20 mouse cellular contexts compared by ENCODE assay signal in the genomic region with DNA sequence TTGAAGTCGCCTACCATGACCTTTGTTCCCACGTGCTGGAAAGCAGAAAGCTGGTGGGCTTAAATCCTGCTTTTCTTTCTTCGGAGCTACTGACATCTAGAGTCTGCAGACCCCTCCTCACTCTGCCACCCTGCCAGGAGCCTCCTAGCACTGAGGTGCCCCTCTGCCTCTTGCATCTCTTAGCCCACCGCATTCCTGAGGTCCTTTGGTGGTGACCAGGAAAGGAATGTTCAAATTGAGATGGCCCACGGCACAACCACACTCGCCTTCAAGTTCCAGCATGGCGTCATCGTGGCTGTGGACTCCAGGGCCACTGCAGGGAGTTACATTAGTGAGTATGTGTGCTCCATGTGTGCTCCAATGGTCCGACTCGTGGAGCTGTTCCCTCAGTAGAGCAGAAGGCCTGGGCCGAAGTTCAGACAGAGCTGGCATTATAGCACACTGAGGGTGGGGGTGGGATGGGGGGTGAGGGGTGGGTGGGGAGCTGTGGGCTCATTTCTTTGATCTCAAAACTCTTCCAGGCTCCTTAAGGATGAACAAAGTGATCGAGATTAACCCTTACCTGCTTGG. TPM values are rescaled to one million over a fixed set of nuclear protein-coding genes. Genes with fewer than 3 reads are reported as not detected.
DNase-seq lines count a peak whose midpoint lies in the region; ATAC-seq and TF ChIP-seq lines count a peak whose summit lies in the region.
"Had no signal": no experiment of that assay in that cellular context is flagged by ENCODE, and none has a peak within 500 bp of the region (broad histone marks: within the 10 kb centered on the region; RNA-seq: fewer than 3 reads in every experiment).

No protein-coding gene starts in this region.

- H3K36me3 ChIP-seq in kidney, embryonic 15.5 days: no peaks in the 10 kb centered on the region
- no peaks in the 10 kb centered on the region for H3K36me3 ChIP-seq in kidney, embryonic 14.5 days (ENCODE audit: control insufficient read depth, insufficient read depth, low read length)
- peaks cover 19% of the 10 kb centered on the region for H3K36me3 ChIP-seq in spleen, adult 2 months (ENCODE audit: control insufficient read depth, insufficient read depth, low read length)
- H3K36me3 ChIP-seq in stomach, postnatal 0 days (ENCODE audit: control insufficient read depth, insufficient read depth, low read length): no peaks in the 10 kb centered on the region
- H3K36me3 ChIP-seq: embryonic facial prominence, embryonic 10.5 days; forebrain, embryonic 15.5 days; heart, embryonic 13.5 days; hindbrain, embryonic 15.5 days; limb, embryonic 13.5 days had no signal

- no peak overlapping the region for H3K4me3 ChIP-seq in kidney, embryonic 15.5 days (replicated peaks)
- H3K4me3 ChIP-seq in kidney, embryonic 14.5 days (ENCODE audit: low read length): no peak overlapping the region
- H3K4me3 ChIP-seq in spleen, adult 2 months (ENCODE audit: extremely low read depth, insufficient read depth, insufficient read length): peak overlapping the region; percentile 89
- peak overlapping the region; percentile 40; the same call in 1 of the 2 replicates for H3K4me3 ChIP-seq in cortical plate, adult 2 months (ENCODE audit: insufficient read depth, low read length)
- 0 out of 2 replicates have a peak overlapping the region, but pooled peaks have one; percentile 50 for H3K4me3 ChIP-seq in stomach, postnatal 0 days (ENCODE audit: low read depth, low read length)

- no peak overlapping the region for H3K27ac ChIP-seq in kidney, embryonic 15.5 days
- no peak overlapping the region for H3K27ac ChIP-seq in kidney, embryonic 14.5 days (ENCODE audit: low read depth, low read length)
- H3K27ac ChIP-seq in spleen, adult 2 months (ENCODE audit: insufficient read depth, low read length): peak overlapping the region; percentile 91
- no peak overlapping the region for H3K27ac ChIP-seq in cortical plate, adult 2 months (ENCODE audit: insufficient read depth, low read length)
- no peak overlapping the region for H3K27ac ChIP-seq in stomach, postnatal 0 days (replicated peaks)
- H3K27ac ChIP-seq: embryonic facial prominence, embryonic 10.5 days; forebrain, embryonic 15.5 days; heart, embryonic 13.5 days; hindbrain, embryonic 15.5 days; limb, embryonic 13.5 days had no signal

- peaks cover 69% of the 10 kb centered on the region for H3K27me3 ChIP-seq in kidney, embryonic 15.5 days
- peaks cover 59% of the 10 kb centered on the region for H3K27me3 ChIP-seq in kidney, embryonic 14.5 days (ENCODE audit: control insufficient read depth, insufficient read depth, low read length)
- no peaks in the 10 kb centered on the region for H3K27me3 ChIP-seq in spleen, adult 2 months (ENCODE audit: control insufficient read depth, insufficient read depth, low read length)
- no peaks in the 10 kb centered on the region; the same call in 1 of the 2 replicates for H3K27me3 ChIP-seq in stomach, postnatal 0 days (ENCODE audit: control insufficient read depth, insufficient read depth, low read length)

- intact Hi-C loops in left cerebral cortex, postnatal 10 days (cut with DNase I): no loop called here

- 64% methylated on average over 12 of the region's 12 CpGs for WGBS in kidney, embryonic 15.5 days
- WGBS in kidney, embryonic 14.5 days: 65% methylated on average over 12 of the region's 12 CpGs
- WGBS in spleen, adult 2 months: 28% methylated on average over 12 of the region's 12 CpGs
- 70% methylated on average over 12 of the region's 12 CpGs for WGBS in stomach, postnatal 0 days

- TF ChIP-seq EP300 in stomach, postnatal 0 days (optimal IDR thresholded peaks at IDR 0.05): no peak

- DNase-seq in spleen, adult 2 months (ENCODE audit: low read depth in 1 of 2, low spot score in 2 of 2): no peak
- DNase-seq in spleen, postnatal 14 days (ENCODE audit: low spot score in 2 of 2): no peak
- DNase-seq in stomach, postnatal 0 days (ENCODE audit: low spot score): no peak
- no peak for DNase-seq in left cerebral cortex, postnatal 10 days (ENCODE audit: extremely low spot score in 1 of 2, low spot score in 2 of 2)
- no peak for DNase-seq in cerebellum, adult 11 months
- DNase-seq: adrenal gland, postnatal 10 days; cerebellum, postnatal 10 days; gastrocnemius, postnatal 10 days; kidney, adult 8-10 months; right cerebral cortex, postnatal 25 days had no signal

- peaks cover 21% of the 10 kb centered on the region for H3K4me1 ChIP-seq in kidney, embryonic 15.5 days
- no peaks in the 10 kb centered on the region for H3K4me1 ChIP-seq in kidney, embryonic 14.5 days (ENCODE audit: control insufficient read depth, insufficient read depth, low read length)
- peaks cover 22% of the 10 kb centered on the region for H3K4me1 ChIP-seq in spleen, adult 2 months (ENCODE audit: control insufficient read depth, insufficient read depth, insufficient read length)
- no peaks in the 10 kb centered on the region; the same call in 1 of the 2 replicates for H3K4me1 ChIP-seq in cortical plate, adult 2 months (ENCODE audit: control insufficient read depth, insufficient read depth, low read length)
- H3K4me1 ChIP-seq in stomach, postnatal 0 days (replicated peaks; ENCODE audit: control insufficient read depth, insufficient read depth): no peaks in the 10 kb centered on the region

- 0 out of 2 replicates have a peak overlapping the region, but pooled peaks have one; percentile 78 for H3K4me2 ChIP-seq in kidney, embryonic 15.5 days
- no peak overlapping the region for H3K4me2 ChIP-seq in kidney, embryonic 14.5 days (replicated peaks; ENCODE audit: low read depth, low read length)
- peak overlapping the region; percentile 76; the same call in 1 of the 2 replicates for H3K4me2 ChIP-seq in stomach, postnatal 0 days (replicated peaks; ENCODE audit: low read depth)

- no peak for ATAC-seq in kidney, embryonic 15.5 days (replicated peaks; ENCODE audit: low FRiP score)
- no peak for ATAC-seq in kidney, embryonic 14.5 days (ENCODE audit: low FRiP score, low TSS enrichment)
- no peak for ATAC-seq in stomach, postnatal 0 days (ENCODE audit: low FRiP score, low TSS enrichment)
- ATAC-seq: forebrain, embryonic 15.5 days had no signal

- no peak for TF ChIP-seq POLR2A in spleen, adult 2 months (IDR thresholded peaks at IDR 0.05; ENCODE audit: low read depth, low read length)
- TF ChIP-seq POLR2A in cortical plate, adult 2 months (IDR thresholded peaks at IDR 0.05; ENCODE audit: extremely low read depth, insufficient read depth, low read length): no peak

- no peak for TF ChIP-seq CTCF in spleen, adult 2 months (IDR thresholded peaks at IDR 0.05; ENCODE audit: extremely low read depth, insufficient read depth, insufficient read length, insufficient replicate concordance)
- TF ChIP-seq CTCF in cortical plate, adult 2 months (IDR thresholded peaks at IDR 0.05; ENCODE audit: extremely low read depth, insufficient read depth, low read length): no peak
- no peak for TF ChIP-seq CTCF in stomach, postnatal 0 days (IDR thresholded peaks at IDR 0.05; ENCODE audit: low read depth)

- no peak overlapping the region for H3K9ac ChIP-seq in kidney, embryonic 15.5 days
- H3K9ac ChIP-seq in kidney, embryonic 14.5 days (ENCODE audit: low read depth, low read length): no peak overlapping the region
- H3K9ac ChIP-seq in stomach, postnatal 0 days (ENCODE audit: low read length): no peak overlapping the region
- H3K9ac ChIP-seq: forebrain, embryonic 15.5 days; hindbrain, embryonic 15.5 days had no signal

- H3K9me3 ChIP-seq in kidney, embryonic 15.5 days (replicated peaks): no peaks in the 10 kb centered on the region
- no peaks in the 10 kb centered on the region for H3K9me3 ChIP-seq in kidney, embryonic 14.5 days (ENCODE audit: control insufficient read depth, low read length)
- no peaks in the 10 kb centered on the region for H3K9me3 ChIP-seq in stomach, postnatal 0 days (ENCODE audit: control insufficient read depth, low read length)
- H3K9me3 ChIP-seq: embryonic facial prominence, embryonic 10.5 days; forebrain, embryonic 15.5 days; heart, embryonic 13.5 days; hindbrain, embryonic 15.5 days; limb, embryonic 13.5 days had no signal

RNA-seq across cellular contexts. Expression of gene Psmb8, which starts 1.6 kb away (rescaled TPM):
- 6.0 and 7.1 TPM in 2 replicates for polyA plus RNA-seq in kidney, embryonic 15.5 days (2015; fragmentation: Nextera tagmentation; extraction: Ambion mirVana)
- 4.3 and 4.8 TPM in 2 replicates for polyA plus RNA-seq in kidney, embryonic 14.5 days (2014; fragmentation: Nextera tagmentation; extraction: Ambion mirVana)
- polyA plus RNA-seq in spleen, adult 2 months (2012; rRNA removed): 260 and 307 TPM in 2 replicates
- polyA plus RNA-seq in cortical plate, adult 2 months (2012; rRNA removed): 8.7 and 10.1 TPM in 2 replicates
- polyA plus RNA-seq in stomach, postnatal 0 days (2015; fragmentation: Nextera tagmentation; extraction: Ambion mirVana): 15.5 and 16.2 TPM in 2 replicates
- 1 to 10 TPM; 1.7 TPM for total RNA-seq in left cerebral cortex, postnatal 10 days (2021)

RNA-seq across cellular contexts. Expression of gene Tap2, which starts 4.2 kb away (rescaled TPM):
- polyA plus RNA-seq in kidney, embryonic 15.5 days (2015; fragmentation: Nextera tagmentation; extraction: Ambion mirVana): 3.5 and 4.1 TPM in 2 replicates
- 1.2 and 1.8 TPM in 2 replicates for polyA plus RNA-seq in kidney, embryonic 14.5 days (2014; fragmentation: Nextera tagmentation; extraction: Ambion mirVana)
- polyA plus RNA-seq in spleen, adult 2 months (2012; rRNA removed): 83.0 and 111 TPM in 2 replicates
- 7.9 and 8.3 TPM in 2 replicates for polyA plus RNA-seq in cortical plate, adult 2 months (2012; rRNA removed)
- polyA plus RNA-seq in stomach, postnatal 0 days (2015; fragmentation: Nextera tagmentation; extraction: Ambion mirVana): 5.8 and 5.9 TPM in 2 replicates
- total RNA-seq in left cerebral cortex, postnatal 10 days (2021): 1 to 10 TPM; 2.6 to 3.0 TPM

RNA-seq across cellular contexts. Expression of gene Psmb9, which starts 11.6 kb away (rescaled TPM):
- polyA plus RNA-seq in kidney, embryonic 15.5 days (2015; fragmentation: Nextera tagmentation; extraction: Ambion mirVana): 3.0 and 3.2 TPM in 2 replicates
- 2.1 and 3.4 TPM in 2 replicates for polyA plus RNA-seq in kidney, embryonic 14.5 days (2014; fragmentation: Nextera tagmentation; extraction: Ambion mirVana)
- polyA plus RNA-seq in spleen, adult 2 months (2012; rRNA removed): 159 and 225 TPM in 2 replicates
- 3.0 and 3.8 TPM in 2 replicates for polyA plus RNA-seq in cortical plate, adult 2 months (2012; rRNA removed)
- 11.9 and 12.8 TPM in 2 replicates for polyA plus RNA-seq in stomach, postnatal 0 days (2015; fragmentation: Nextera tagmentation; extraction: Ambion mirVana)
- total RNA-seq in left cerebral cortex, postnatal 10 days (2021): 1 to 10 TPM in 1 of 2 experiments, under 1 TPM in 1; 0.66 to 2.2 TPM

RNA-seq across cellular contexts. Expression of gene Tap1, which starts 11.8 kb away (rescaled TPM):
- 3.5 and 3.8 TPM in 2 replicates for polyA plus RNA-seq in kidney, embryonic 15.5 days (2015; fragmentation: Nextera tagmentation; extraction: Ambion mirVana)
- polyA plus RNA-seq in kidney, embryonic 14.5 days (2014; fragmentation: Nextera tagmentation; extraction: Ambion mirVana): 1.9 and 2.9 TPM in 2 replicates
- polyA plus RNA-seq in spleen, adult 2 months (2012; rRNA removed): 144 and 178 TPM in 2 replicates
- 2.7 and 3.4 TPM in 2 replicates for polyA plus RNA-seq in cortical plate, adult 2 months (2012; rRNA removed)
- 7.0 and 8.3 TPM in 2 replicates for polyA plus RNA-seq in stomach, postnatal 0 days (2015; fragmentation: Nextera tagmentation; extraction: Ambion mirVana)
- total RNA-seq in left cerebral cortex, postnatal 10 days (2021): 1 to 10 TPM; 2.7 to 3.3 TPM

RNA-seq across cellular contexts. Expression of gene H2-Ob, which starts 39.6 kb away (rescaled TPM):
- 0.13 TPM in 1 of 2 replicates, not detected in the other for polyA plus RNA-seq in kidney, embryonic 15.5 days (2015; fragmentation: Nextera tagmentation; extraction: Ambion mirVana)
- not detected in 2 replicates for polyA plus RNA-seq in kidney, embryonic 14.5 days (2014; fragmentation: Nextera tagmentation; extraction: Ambion mirVana)
- 318 and 334 TPM in 2 replicates for polyA plus RNA-seq in spleen, adult 2 months (2012; rRNA removed)
- polyA plus RNA-seq in cortical plate, adult 2 months (2012; rRNA removed): 1.0 and 1.5 TPM in 2 replicates
- 0.13 and 0.16 TPM in 2 replicates for polyA plus RNA-seq in stomach, postnatal 0 days (2015; fragmentation: Nextera tagmentation; extraction: Ambion mirVana)
- total RNA-seq in left cerebral cortex, postnatal 10 days (2021): under 1 TPM in 1 of 2 experiments, not detected in 1; 0.39 TPM
- polyA plus RNA-seq: embryonic facial prominence, embryonic 10.5 days; erythroblast, embryonic 14.5 days; forebrain, embryonic 15.5 days; heart, embryonic 13.5 days; limb, embryonic 13.5 days; neural tube, embryonic 11.5 days had no signal

Comparison
In these comparisons a context has a peak if more than half of its experiments do, and no peak if none do; other contexts are left out.
1. H3K4me3 ChIP-seq: peak in spleen, adult 2 months (single experiment), cortical plate, adult 2 months (single experiment) and stomach, postnatal 0 days (single experiment); none in kidney, embryonic 15.5 days (single experiment) and kidney, embryonic 14.5 days (single experiment).
2. RNA of gene Psmb8, which starts 1.6 kb away (polyA plus RNA-seq): 260 to 307 TPM in spleen, adult 2 months; 15.5 to 16.2 TPM in stomach, postnatal 0 days, 8.7 to 10.1 TPM in cortical plate, adult 2 months, 6.0 to 7.1 TPM in kidney, embryonic 15.5 days and 4.3 to 4.8 TPM in kidney, embryonic 14.5 days; every median in the first group is over 10 times any median in the second.
3. RNA of gene Psmb9, which starts 11.6 kb away (polyA plus RNA-seq): 159 to 225 TPM in spleen, adult 2 months; 11.9 to 12.8 TPM in stomach, postnatal 0 days, 3.0 to 3.8 TPM in cortical plate, adult 2 months, 3.0 to 3.2 TPM in kidney, embryonic 15.5 days and 2.1 to 3.4 TPM in kidney, embryonic 14.5 days; every median in the first group is over 10 times any median in the second.